Mouse (Mus musculus): ENCODE data around the gene Rnf6. TPM values are rescaled to one million over a fixed set of nuclear protein-coding genes. Genes with fewer than 3 reads are reported as not detected.

The Rnf6 gene
- polyA plus RNA-seq, 1 experiment from 2014 or later, result 54.6 TPM

- no peak for DNase-seq (ENCODE audit: low spot score)
- Histone ChIP-seq H3K4me1 (replicated peaks; ENCODE audit: insufficient read depth, low read length) (no peaks in the 10 kb centered on the region), H3K4me2 (ENCODE audit: low read length) (no peak overlapping the region), H3K36me3 (ENCODE audit: insufficient read depth, low read length) (no peaks in the 10 kb centered on the region), H3K4me3 (replicated peaks; ENCODE audit: low read depth, low read length) (no peak overlapping the region), H3K27me3 (ENCODE audit: insufficient read depth, low read length) (no peaks in the 10 kb centered on the region), H3K9me3 (replicated peaks; ENCODE audit: low read length) (no peaks in the 10 kb centered on the region), H3K27ac (no peak overlapping the region), H3K9ac (ENCODE audit: low read depth, low read length) (no peak overlapping the region)
- 82% methylated on average over 5 of the region's 5 CpGs for WGBS
- no peak for TF ChIP-seq CTCF (IDR thresholded peaks at IDR 0.05; ENCODE audit: low read depth)
- ATAC-seq (replicated peaks; ENCODE audit: low FRiP score, low read depth), result no peak
Measured at GRCm38 (mm10) chr5:146251663-146252429, 30.5 kb upstream of the Rnf6 start.

- no peaks in the 10 kb centered on the region for H3K4me1 ChIP-seq (replicated peaks; ENCODE audit: insufficient read depth, low read length)
- no peak overlapping the region for H3K4me3 ChIP-seq (replicated peaks; ENCODE audit: low read depth, low read length)
- TF ChIP-seq CTCF (IDR thresholded peaks at IDR 0.05; ENCODE audit: low read depth), result no peak
- no peaks in the 10 kb centered on the region for H3K9me3 ChIP-seq (replicated peaks; ENCODE audit: low read length)
- DNase-seq (ENCODE audit: low spot score), result no peak
- H3K9ac ChIP-seq (ENCODE audit: low read depth, low read length), result no peak overlapping the region
- H3K36me3 ChIP-seq (ENCODE audit: insufficient read depth, low read length), result no peaks in the 10 kb centered on the region
- no peaks in the 10 kb centered on the region for H3K27me3 ChIP-seq (ENCODE audit: insufficient read depth, low read length)
- ATAC-seq (replicated peaks; ENCODE audit: low FRiP score, low read depth), result no peak
- WGBS, result 89% methylated on average over 12 of the region's 12 CpGs
- no peak overlapping the region for H3K4me2 ChIP-seq (ENCODE audit: low read length)
- H3K27ac ChIP-seq, result no peak overlapping the region
Measured at GRCm38 (mm10) chr5:146250369-146251075, 29.2 kb upstream of the Rnf6 start.

- Histone ChIP-seq H3K9ac (ENCODE audit: low read depth, low read length) (no peak overlapping the region), H3K4me3 (replicated peaks; ENCODE audit: low read depth, low read length) (no peak overlapping the region), H3K4me1 (replicated peaks; ENCODE audit: insufficient read depth, low read length) (no peaks in the 10 kb centered on the region), H3K36me3 (ENCODE audit: insufficient read depth, low read length) (no peaks in the 10 kb centered on the region), H3K9me3 (replicated peaks; ENCODE audit: low read length) (no peaks in the 10 kb centered on the region), H3K27ac (no peak overlapping the region), H3K4me2 (ENCODE audit: low read length) (no peak overlapping the region), H3K27me3 (ENCODE audit: insufficient read depth, low read length) (no peaks in the 10 kb centered on the region)
- WGBS, result 72% methylated on average over 10 of the region's 10 CpGs
- DNase-seq (ENCODE audit: low spot score), result no peak
- ATAC-seq (replicated peaks; ENCODE audit: low FRiP score, low read depth), result no peak; the same call in 1 of the 2 replicates
- no peak for TF ChIP-seq CTCF (IDR thresholded peaks at IDR 0.05; ENCODE audit: low read depth)
Measured at GRCm38 (mm10) chr5:146248746-146249145, 27.4 kb upstream of the Rnf6 start.

GRCm38 (mm10) chr5:146247709-146248108 is 26.4 kb upstream of the Rnf6 start:
- WGBS, result 78% methylated on average over 5 of the region's 5 CpGs
- Histone ChIP-seq H3K27me3 (ENCODE audit: insufficient read depth, low read length) (no peaks in the 10 kb centered on the region), H3K27ac (no peak overlapping the region), H3K4me3 (replicated peaks; ENCODE audit: low read depth, low read length) (no peak overlapping the region), H3K9me3 (replicated peaks; ENCODE audit: low read length) (no peaks in the 10 kb centered on the region), H3K36me3 (ENCODE audit: insufficient read depth, low read length) (no peaks in the 10 kb centered on the region), H3K4me2 (ENCODE audit: low read length) (no peak overlapping the region), H3K4me1 (replicated peaks; ENCODE audit: insufficient read depth, low read length) (no peaks in the 10 kb centered on the region), H3K9ac (ENCODE audit: low read depth, low read length) (no peak overlapping the region)
- no peak for TF ChIP-seq CTCF (IDR thresholded peaks at IDR 0.05; ENCODE audit: low read depth)
- DNase-seq (ENCODE audit: low spot score) (no peak), ATAC-seq (replicated peaks; ENCODE audit: low FRiP score, low read depth) (no peak)

- no peak for ATAC-seq (replicated peaks; ENCODE audit: low FRiP score, low read depth)
Measured at GRCm38 (mm10) chr5:146246386-146246785, 25.0 kb upstream of the Rnf6 start.

GRCm38 (mm10) chr5:146245646-146246370 is 24.5 kb upstream of the Rnf6 start:
- Histone ChIP-seq H3K27ac (no peak overlapping the region), H3K4me1 (replicated peaks; ENCODE audit: insufficient read depth, low read length) (0 out of 2 replicates have a peak, but pooled peaks cover 1% of the 10 kb centered on the region), H3K27me3 (ENCODE audit: insufficient read depth, low read length) (no peaks in the 10 kb centered on the region), H3K9ac (ENCODE audit: low read depth, low read length) (no peak overlapping the region), H3K4me3 (replicated peaks; ENCODE audit: low read depth, low read length) (no peak overlapping the region), H3K36me3 (ENCODE audit: insufficient read depth, low read length) (no peaks in the 10 kb centered on the region), H3K4me2 (ENCODE audit: low read length) (no peak overlapping the region), H3K9me3 (replicated peaks; ENCODE audit: low read length) (no peaks in the 10 kb centered on the region)
- DNase-seq (ENCODE audit: low spot score), result no peak
- no peak for ATAC-seq (replicated peaks; ENCODE audit: low FRiP score, low read depth)
- 94% methylated on average over 7 of the region's 7 CpGs for WGBS
- no peak for TF ChIP-seq CTCF (IDR thresholded peaks at IDR 0.05; ENCODE audit: low read depth)

More at GRCm38 (mm10) chr5:146246386-146246785, 25.0 kb upstream of the Rnf6 start:
- H3K4me2 ChIP-seq (ENCODE audit: low read length), result no peak overlapping the region
- no peaks in the 10 kb centered on the region for H3K36me3 ChIP-seq (ENCODE audit: insufficient read depth, low read length)
- no peak overlapping the region for H3K4me3 ChIP-seq (replicated peaks; ENCODE audit: low read depth, low read length)
- no peak for DNase-seq (ENCODE audit: low spot score)
- H3K9ac ChIP-seq (ENCODE audit: low read depth, low read length), result no peak overlapping the region
- no peak for TF ChIP-seq CTCF (IDR thresholded peaks at IDR 0.05; ENCODE audit: low read depth)
- WGBS, result 93% methylated on average over 1 of the region's 1 CpGs
- H3K9me3 ChIP-seq (replicated peaks; ENCODE audit: low read length), result no peaks in the 10 kb centered on the region
- no peaks in the 10 kb centered on the region for H3K27me3 ChIP-seq (ENCODE audit: insufficient read depth, low read length)
- H3K27ac ChIP-seq, result no peak overlapping the region
- no peaks in the 10 kb centered on the region for H3K4me1 ChIP-seq (replicated peaks; ENCODE audit: insufficient read depth, low read length)
